Mouse (Mus musculus) kidney, adult 2 months (tissue): ENCODE results near the gene Vmn1r180.

Experiments used
- CTCF ChIP-seq: fragments of 200-500 bp; conservative IDR thresholded peaks from 2 replicates; pipeline ENCODE4 v1.5.1; 2011; ENCODE audit warnings: low read depth, mild to moderate bottlenecking, control low read depth, low read length, moderate library complexity, mixed read lengths; ENCODE audit not compliant: insufficient read depth, insufficient read length
- POLR2A ChIP-seq: fragments of 200-500 bp; IDR thresholded peaks from one replicate; pipeline ENCODE4 v1.6.1; 2011; ENCODE audit warnings: low read depth, low read length, control low read depth

DNA sequence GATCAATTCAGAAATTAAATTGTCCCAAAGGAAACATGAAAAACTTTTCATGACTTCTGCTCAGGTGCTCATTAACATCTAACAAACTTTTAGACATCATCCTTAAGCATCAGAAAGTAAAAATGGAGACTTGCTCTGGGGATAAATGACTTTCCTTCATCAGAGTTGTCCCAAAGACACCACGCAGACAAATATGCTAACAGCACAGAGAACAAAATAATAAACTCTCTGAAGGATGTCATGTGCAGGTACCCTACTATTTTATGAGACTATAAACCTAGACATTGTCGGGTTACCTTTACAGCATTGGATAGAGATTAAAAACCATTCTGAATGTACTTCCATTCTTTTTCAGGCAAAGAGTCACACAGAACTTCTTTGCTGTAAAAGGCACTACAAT is 51.0 kb downstream of the Vmn1r180 start, which contains the start of gene V1rd19:
- TF ChIP-seq POLR2A (no peak), CTCF (no peak)
